Mouse (Mus musculus) MEL (cell line): ENCODE measurements around the gene Rab10.

Experiments used
- CHD2 ChIP-seq: IDR thresholded peaks from 2 replicates; pipeline ENCODE4 v1.6.1; 2011; ENCODE audit warnings: low read length, improper control_type of control experiment
- CTCF ChIP-seq, 3 experiments: IDR thresholded peaks in 2 of 3; conservative IDR thresholded peaks in 1 of 3; 2 replicates each; pipeline ENCODE4 v1.5.1; 2011 to 2012; ENCODE audit warnings: low read length in 3 of 3, low read depth in 2 of 3, mild to moderate bottlenecking in 2 of 3, improper control_type of control experiment in 1 of 3, inconsistent platforms in 1 of 3, mixed read lengths in 1 of 3, moderate library complexity in 1 of 3; ENCODE audit not compliant: control insufficient read depth in 1 of 3, insufficient read depth in 1 of 3, poor library complexity in 1 of 3, severe bottlenecking in 1 of 3
- GATA1 ChIP-seq: IDR thresholded peaks from 2 replicates; pipeline ENCODE4 v1.6.1; 2011; ENCODE audit warnings: low read depth, low read length, improper control_type of control experiment
- MAFK ChIP-seq: IDR thresholded peaks from 2 replicates; pipeline ENCODE4 v1.6.1; 2011; ENCODE audit warnings: low read depth, mild to moderate bottlenecking, low read length, improper control_type of control experiment, borderline replicate concordance
- MAX ChIP-seq: IDR thresholded peaks from 2 replicates; pipeline ENCODE4 v1.6.1; 2011; ENCODE audit warnings: low read length, improper control_type of control experiment
- MAZ ChIP-seq: IDR thresholded peaks from 2 replicates; pipeline ENCODE4 v1.6.1; 2012; ENCODE audit warnings: low read depth, mild to moderate bottlenecking, inconsistent platforms, low read length, improper control_type of control experiment
- MXI1 ChIP-seq: IDR thresholded peaks from 2 replicates; pipeline ENCODE4 v1.6.1; 2011; ENCODE audit warnings: mild to moderate bottlenecking, low read depth, low read length, improper control_type of control experiment
- POLR2A ChIP-seq, 2 experiments: IDR thresholded peaks; 2 replicates each; pipeline ENCODE4 v1.6.1; 2011 to 2012; ENCODE audit warnings: low read length in 2 of 2, mild to moderate bottlenecking in 2 of 2, control low read depth in 1 of 2, improper control_type of control experiment in 1 of 2, low read depth in 1 of 2, moderate library complexity in 1 of 2; ENCODE audit not compliant: control insufficient read depth in 1 of 2, insufficient read depth in 1 of 2, poor library complexity in 1 of 2
- TAL1 ChIP-seq: IDR thresholded peaks from 2 replicates; pipeline ENCODE4 v1.6.1; 2012; ENCODE audit warnings: mild to moderate bottlenecking, inconsistent platforms, low read length, moderate library complexity, mixed read lengths
- TBP ChIP-seq: IDR thresholded peaks from 2 replicates; pipeline ENCODE4 v1.8.0; 2011; ENCODE audit warnings: low read depth, low read length, improper control_type of control experiment
- TCF12 ChIP-seq: IDR thresholded peaks from 2 replicates; pipeline ENCODE4 v1.6.1; 2014; ENCODE audit warnings: low read depth, mild to moderate bottlenecking, inconsistent platforms, low read length, improper control_type of control experiment, moderate library complexity
- USF1 ChIP-seq: IDR thresholded peaks from 2 replicates; pipeline ENCODE4 v1.6.1; 2014; ENCODE audit warnings: low read depth, mild to moderate bottlenecking, inconsistent platforms, low read length, improper control_type of control experiment, moderate library complexity
- ZMIZ1 ChIP-seq: IDR thresholded peaks from 2 replicates; pipeline ENCODE4 v1.6.1; 2012; ENCODE audit warnings: low read depth, mild to moderate bottlenecking, inconsistent platforms, low read length, improper control_type of control experiment, moderate library complexity

GRCm38 (mm10) chr12:3338931-3339330 lies 29.2 kb upstream of the Rab10 start:
- TF ChIP-seq POLR2A (IDR thresholded peaks at IDR 0.05; ENCODE audit: control insufficient read depth in 1 of 2, insufficient read depth in 1 of 2, low read depth in 1 of 2, low read length in 2 of 2, poor library complexity in 1 of 2): no peak
- TF ChIP-seq MAX: no peak
- TF ChIP-seq CTCF (IDR thresholded peaks at IDR 0.05 in 2 of 3, conservative IDR thresholded peaks at IDR 0.05 in 1 of 3; ENCODE audit: control insufficient read depth in 1 of 3, insufficient read depth in 1 of 3, low read depth in 2 of 3, low read length in 3 of 3, poor library complexity in 1 of 3, severe bottlenecking in 1 of 3): no peak
- TF ChIP-seq TCF12: no peak
- no peak for TF ChIP-seq ZMIZ1
- no peak for TF ChIP-seq MAZ
- TF ChIP-seq TBP: no peak
- TF ChIP-seq TAL1: no peak
- no peak for TF ChIP-seq MAFK
- no peak for TF ChIP-seq MXI1
- TF ChIP-seq GATA1: no peak
- no peak for TF ChIP-seq CHD2
- TF ChIP-seq USF1: no peak
